In the genomic region with DNA sequence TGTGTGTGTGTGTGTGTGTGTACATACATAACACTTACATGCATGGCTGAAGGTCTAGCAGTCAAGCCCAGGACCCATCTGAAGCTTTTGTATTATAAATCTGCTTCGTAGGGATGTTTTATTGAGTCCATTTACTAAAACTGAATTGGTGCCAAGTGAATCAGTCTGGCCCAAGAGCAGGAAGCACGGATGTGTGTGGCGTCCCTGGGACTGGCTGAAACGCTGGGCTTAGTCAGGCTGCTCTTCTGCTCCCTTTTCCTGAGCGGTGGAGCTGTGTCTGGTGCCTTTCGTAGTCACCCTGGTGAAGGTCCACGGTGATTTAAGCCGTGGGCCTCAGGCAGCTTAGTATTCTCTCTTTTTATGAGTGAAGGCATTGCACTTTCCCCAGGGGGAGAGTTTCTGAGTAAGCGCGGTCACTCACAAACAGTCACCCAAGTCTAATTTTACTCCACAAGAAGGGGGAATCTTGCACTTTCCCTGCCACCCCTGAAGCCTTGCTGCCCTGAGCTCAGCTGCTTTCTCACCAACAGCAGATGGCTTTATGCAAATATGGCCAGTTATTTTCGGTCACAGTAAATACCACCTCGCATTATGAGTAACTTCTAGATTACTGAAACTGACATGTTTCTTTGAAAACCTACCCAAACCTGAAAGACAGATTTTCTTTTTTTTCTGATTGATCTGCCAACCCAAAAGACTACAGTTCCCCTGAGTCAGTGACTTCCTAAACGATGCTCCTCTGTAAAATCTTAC, we compare ENCODE assay signal across 1 mouse cellular context.
A peak's percentile ranks its signal among the peaks of the same experiment; 100 is the strongest.
TF ChIP-seq lines count a peak whose summit lies in the region.

No protein-coding gene starts in this region.

TF ChIP-seq in CH12.LX, 34 proteins besides CTCF, POLR2A, EP300 and RAD21 (continued from another document):
- TF ChIP-seq POLR2AphosphoS2 (IDR thresholded peaks at IDR 0.05; ENCODE audit: low read depth, low read length) (peak; percentile 64; the same call in 1 of the 2 replicates), NRF1 (IDR thresholded peaks at IDR 0.05; ENCODE audit: low read depth, low read length) (0 out of 2 replicates have a peak, but pooled peaks have one; percentile 32), ZMIZ1 (IDR thresholded peaks at IDR 0.05; ENCODE audit: low read depth, low read length) (0 out of 2 replicates have a peak, but pooled peaks have one; percentile 45), MXI1 (IDR thresholded peaks at IDR 0.05; ENCODE audit: low read depth, low read length) (peak; percentile 51; the same call in 1 of the 2 replicates), MEF2A (IDR thresholded peaks at IDR 0.05; ENCODE audit: borderline replicate concordance, low read depth, low read length) (peak; percentile 100), HCFC1 (IDR thresholded peaks at IDR 0.05; ENCODE audit: low read depth, low read length) (peak; percentile 45), TCF12 (IDR thresholded peaks at IDR 0.05; ENCODE audit: low read depth, low read length) (peak; percentile 99)
